Mouse (Mus musculus): ENCODE data around the gene Gm42906.

GRCm38 (mm10) chr5:151428113-151428756 is at the start of gene Gm42906:
- TF ChIP-seq CTCF (IDR thresholded peaks at IDR 0.05; ENCODE audit: insufficient read depth, low read depth, low read length) (no peak), POLR2A (IDR thresholded peaks at IDR 0.05; ENCODE audit: insufficient read depth, low read depth, low read length) (no peak)

Data from olfactory bulb, adult 2 months (tissue).